Mouse (Mus musculus) layer of hippocampus, adult 2 months (tissue): ENCODE measurements around the gene Gm609. TPM values are rescaled to one million over a fixed set of nuclear protein-coding genes. Genes with fewer than 3 reads are reported as not detected.

Experiments
- DNase-seq, 2 experiments: peaks; one replicate each; pipeline ENCODE4 v3.0.0; 2022; ENCODE audit warnings: low spot score in 2 of 2
- H3K27ac ChIP-seq: fragments of 200-600 bp; 2 replicates; pipeline ENCODE4 v1.8.1; 2022
- H3K4me3 ChIP-seq: fragments of 200-600 bp; 2 replicates; pipeline ENCODE4 v1.8.1; 2022; ENCODE audit warnings: mild to moderate bottlenecking
- CTCF ChIP-seq: fragments of 200-600 bp; conservative IDR thresholded peaks from 2 replicates; pipeline ENCODE4 v1.8.1; 2022; ENCODE audit warnings: antibody characterized with exemption, mild to moderate bottlenecking, moderate library complexity
- total RNA-seq, 2 experiments: library from RNA; stranded (reverse); gene quantifications; 2 replicates each; pipeline ENCODE4 v1.2.3; 2021

The Gm609 gene
- total RNA-seq, 2 experiments from 2014 or later, result 0.17 to 0.31 TPM

- no peak for TF ChIP-seq CTCF
- Histone ChIP-seq H3K27ac (no peak overlapping the region), H3K4me3 (no peak overlapping the region)
- no peak for DNase-seq
Measured at GRCm38 (mm10) chr16:45381811-45382210, 111.0 kb downstream of the Gm609 start.

GRCm38 (mm10) chr16:45378959-45379358 lies 113.8 kb downstream of the Gm609 start:
- Histone ChIP-seq H3K27ac (no peak overlapping the region), H3K4me3 (no peak overlapping the region)
- DNase-seq, result no peak
- no peak for TF ChIP-seq CTCF

- TF ChIP-seq CTCF, result no peak
- no peak for DNase-seq
- H3K4me3 ChIP-seq, result no peak overlapping the region
- H3K27ac ChIP-seq, result no peak overlapping the region
Measured at GRCm38 (mm10) chr16:45378147-45378943, 114.4 kb downstream of the Gm609 start.

GRCm38 (mm10) chr16:45377332-45377731 lies 115.4 kb downstream of the Gm609 start:
- TF ChIP-seq CTCF, result no peak
- Histone ChIP-seq H3K27ac (no peak overlapping the region), H3K4me3 (no peak overlapping the region)
- DNase-seq, result no peak

- no peak for TF ChIP-seq CTCF
- Histone ChIP-seq H3K27ac (no peak overlapping the region), H3K4me3 (no peak overlapping the region)
- no peak for DNase-seq
Measured at GRCm38 (mm10) chr16:45376812-45377211, 116.0 kb downstream of the Gm609 start.

GRCm38 (mm10) chr16:45376294-45376693 lies 116.5 kb downstream of the Gm609 start:
- Histone ChIP-seq H3K27ac (no peak overlapping the region), H3K4me3 (no peak overlapping the region)
- TF ChIP-seq CTCF, result no peak
- peak; percentile 19 to 36 for DNase-seq

GRCm38 (mm10) chr16:45375506-45376225 lies 117.1 kb downstream of the Gm609 start:
- Histone ChIP-seq H3K4me3 (no peak overlapping the region), H3K27ac (no peak overlapping the region)
- no peak for TF ChIP-seq CTCF
- no peak for DNase-seq

- DNase-seq, result no peak
- Histone ChIP-seq H3K27ac (no peak overlapping the region), H3K4me3 (no peak overlapping the region)
- no peak for TF ChIP-seq CTCF
Measured at GRCm38 (mm10) chr16:45374074-45374473, 118.7 kb downstream of the Gm609 start.

GRCm38 (mm10) chr16:45371076-45371475 lies 121.7 kb downstream of the Gm609 start:
- DNase-seq, result no peak
- Histone ChIP-seq H3K4me3 (no peak overlapping the region), H3K27ac (no peak overlapping the region)
- no peak for TF ChIP-seq CTCF

GRCm38 (mm10) chr16:45369285-45369965 lies 123.3 kb downstream of the Gm609 start:
- no peak overlapping the region for H3K27ac ChIP-seq
- H3K4me3 ChIP-seq, result no peak overlapping the region
- TF ChIP-seq CTCF, result no peak
- no peak for DNase-seq

- Histone ChIP-seq H3K4me3 (no peak overlapping the region), H3K27ac (no peak overlapping the region)
- no peak for DNase-seq
- no peak for TF ChIP-seq CTCF
Measured at GRCm38 (mm10) chr16:45366111-45366510, 126.7 kb downstream of the Gm609 start.

- no peak overlapping the region for H3K4me3 ChIP-seq
- H3K27ac ChIP-seq, result no peak overlapping the region
- TF ChIP-seq CTCF, result no peak
- DNase-seq, result no peak
Measured at GRCm38 (mm10) chr16:45365353-45365752, 127.4 kb downstream of the Gm609 start.

GRCm38 (mm10) chr16:45364627-45365026 lies 128.1 kb downstream of the Gm609 start:
- no peak for TF ChIP-seq CTCF
- DNase-seq, result no peak
- H3K4me3 ChIP-seq, result no peak overlapping the region
- no peak overlapping the region for H3K27ac ChIP-seq
